Mouse (Mus musculus) granulocyte monocyte progenitor cell, adult 5-6 weeks (primary cell): ENCODE data around the gene Eci3. TPM values are rescaled to one million over a fixed set of nuclear protein-coding genes. Genes with fewer than 3 reads are reported as not detected.
"Not testable (repeated sequence)": the region's sequence is repeated elsewhere in the genome, so short reads cannot be mapped to it uniquely, and the experiment has no call there.

ENCODE experiments used
- ATAC-seq: replicated peaks from 2 replicates; pipeline ENCODE4 v1.8.0; 2016; ENCODE audit warnings: mild to moderate bottlenecking, moderate TSS enrichment, inconsistent platforms; ENCODE audit not compliant: poor library complexity, severe bottlenecking
- total RNA-seq, 2 experiments: library from RNA; stranded (forward) in 1 of 2; stranded (reverse) in 1 of 2; fragments of 200-712, 200-1000 nt in 1 of 2; fragments of >200 nt in 1 of 2; fragmentation: Nextera tagmentation in 1 of 2; gene quantifications; 2 replicates each; pipeline ENCODE4 v1.2.3; 2014 to 2017

Eci3 gene
- not detected in 2 replicates for total RNA-seq (2014; fragmentation: Nextera tagmentation)
- total RNA-seq (2017): not detected in 2 replicates

GRCm38 (mm10) chr13:34963511-34964397, at the start of gene Eci3:
Eci3 (minus strand) TSS chr13:34963810.
- ATAC-seq: peak; percentile 91

DNA sequence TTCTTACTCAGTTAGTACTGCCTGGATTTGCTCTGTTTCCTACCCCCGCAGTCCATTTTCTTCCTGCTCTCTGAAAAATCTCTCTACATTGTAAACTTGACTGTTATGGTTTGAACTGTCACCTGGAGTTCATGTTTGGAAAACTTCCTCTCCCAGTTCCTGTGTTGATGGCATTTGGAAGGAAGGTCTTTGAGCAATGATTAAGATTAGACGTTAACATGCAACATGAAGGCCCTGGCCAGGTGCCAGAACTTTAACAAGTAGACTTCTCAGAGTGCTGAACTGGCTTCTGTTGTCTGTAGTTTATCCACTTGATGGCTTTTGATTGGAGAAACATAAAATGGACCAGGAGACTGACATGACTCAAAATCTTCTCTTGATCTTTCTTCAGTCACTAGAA, 32.3 kb upstream of the Eci3 start:
- no peak for ATAC-seq

DNA sequence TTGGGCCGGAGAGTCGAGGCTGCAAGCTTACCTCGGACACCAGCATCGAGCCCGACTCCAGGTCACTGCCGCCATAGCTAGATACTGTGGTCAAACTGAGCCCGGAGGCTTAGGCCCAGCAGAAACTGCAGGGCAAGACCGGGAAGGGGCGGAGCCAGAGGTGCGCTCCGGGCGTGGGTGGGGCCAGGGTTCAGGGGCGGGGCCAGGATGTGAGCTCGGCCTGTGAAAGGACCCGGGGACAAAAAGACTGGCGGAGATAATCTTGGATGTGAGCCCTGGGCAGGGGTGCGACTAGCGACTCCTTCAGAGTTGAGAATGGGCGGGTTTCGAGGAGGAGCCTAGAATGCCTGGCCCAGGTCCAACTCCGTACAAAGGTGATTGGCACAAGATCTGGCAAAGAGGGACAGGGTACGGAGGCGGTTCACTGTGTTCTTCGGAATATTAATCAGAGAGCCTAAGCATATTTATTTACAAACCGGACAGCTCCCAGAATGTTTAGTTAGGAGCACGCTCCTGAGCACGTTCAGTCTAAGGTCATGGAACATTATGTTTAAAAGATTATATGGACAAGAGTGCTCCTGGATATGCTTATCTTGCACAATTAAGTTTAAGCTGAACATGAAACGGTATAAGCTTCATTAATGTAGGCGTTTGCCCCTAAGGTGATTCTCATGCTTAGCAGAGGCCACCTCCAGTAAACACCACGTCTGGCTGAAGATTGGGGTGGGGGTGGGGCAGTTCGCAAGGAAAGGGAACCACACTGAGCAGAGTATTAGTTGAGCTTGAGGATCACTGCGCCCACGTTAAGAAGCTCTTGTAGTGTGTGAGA, 30.6 kb upstream of the Eci3 start:
- ATAC-seq: peak; percentile 94

DNA sequence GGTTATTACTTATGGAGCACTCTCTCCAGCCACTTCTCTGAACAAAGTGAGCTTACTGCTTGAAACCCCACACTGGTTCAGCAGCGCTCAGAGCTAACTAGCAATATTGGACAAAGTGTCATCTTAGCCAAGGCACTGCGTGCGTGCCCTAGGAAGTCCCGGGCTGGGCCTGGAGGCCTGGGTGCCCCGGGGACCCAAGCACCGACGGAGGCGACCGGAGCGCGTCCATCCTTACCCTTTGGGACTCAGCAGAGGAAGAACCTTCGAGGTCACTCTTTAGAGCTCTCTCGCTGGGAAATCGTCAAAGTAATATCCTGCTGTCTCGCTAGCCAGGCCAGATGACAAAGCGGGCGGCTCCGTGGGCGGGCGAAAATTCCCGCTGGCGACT, 30.0 kb upstream of the Eci3 start:
- peak; percentile 42 for ATAC-seq

DNA sequence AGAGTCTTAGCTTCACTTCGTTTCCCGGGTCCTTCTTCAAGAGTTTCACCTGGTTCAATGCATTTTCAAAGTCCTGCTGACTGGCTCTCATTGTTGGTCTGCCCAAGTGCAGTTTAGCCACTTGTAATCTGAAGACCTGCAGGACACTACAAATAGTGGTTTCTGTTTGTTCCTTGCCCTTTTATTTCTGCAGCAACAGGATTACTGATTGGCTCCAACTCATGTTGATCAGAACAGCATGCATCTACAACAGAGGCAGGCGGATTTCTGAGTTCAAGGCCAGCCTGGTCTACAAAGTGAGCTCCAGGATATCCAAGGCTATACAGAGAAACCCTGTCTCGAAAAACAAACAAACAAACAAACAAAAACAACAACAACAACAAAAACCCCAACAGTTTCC, 29.5 kb upstream of the Eci3 start:
- no peak for ATAC-seq

DNA sequence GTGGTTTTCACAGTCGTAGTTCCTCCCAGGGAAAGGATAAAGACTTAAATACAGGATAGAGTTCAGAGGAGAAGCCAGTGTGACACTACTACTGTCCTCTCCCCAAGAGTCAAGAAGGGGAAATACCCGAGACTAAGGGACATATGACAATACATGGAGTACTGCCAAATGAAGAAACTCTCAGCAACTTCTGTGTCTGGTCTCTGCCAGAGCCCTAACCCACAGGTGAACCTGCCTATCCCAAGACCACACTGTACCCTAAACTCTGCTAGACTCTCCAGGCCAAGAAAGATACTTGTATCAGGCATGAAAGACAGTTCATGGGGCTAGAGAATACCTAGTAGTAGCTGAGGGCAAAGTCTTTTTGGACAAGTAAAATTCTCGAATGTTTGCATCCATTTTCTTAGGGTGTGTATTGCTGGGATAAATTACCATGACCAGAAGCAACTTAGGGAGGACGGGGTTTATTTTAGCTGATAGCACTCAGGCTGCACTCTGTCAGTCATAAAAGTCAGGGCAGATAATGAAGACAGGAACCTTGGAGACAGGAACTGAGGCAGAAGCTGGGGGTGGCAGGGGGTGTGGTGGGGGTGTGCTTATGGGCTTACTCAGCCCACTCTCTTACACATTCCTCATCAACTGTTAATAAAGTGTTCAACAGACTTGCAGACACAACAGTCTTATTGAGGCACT, 28.1 kb upstream of the Eci3 start:
- ATAC-seq: no peak

GRCm38 (mm10) chr13:34983479-34983878, 19.9 kb upstream of the Eci3 start:
- peak; percentile 98 for ATAC-seq

DNA sequence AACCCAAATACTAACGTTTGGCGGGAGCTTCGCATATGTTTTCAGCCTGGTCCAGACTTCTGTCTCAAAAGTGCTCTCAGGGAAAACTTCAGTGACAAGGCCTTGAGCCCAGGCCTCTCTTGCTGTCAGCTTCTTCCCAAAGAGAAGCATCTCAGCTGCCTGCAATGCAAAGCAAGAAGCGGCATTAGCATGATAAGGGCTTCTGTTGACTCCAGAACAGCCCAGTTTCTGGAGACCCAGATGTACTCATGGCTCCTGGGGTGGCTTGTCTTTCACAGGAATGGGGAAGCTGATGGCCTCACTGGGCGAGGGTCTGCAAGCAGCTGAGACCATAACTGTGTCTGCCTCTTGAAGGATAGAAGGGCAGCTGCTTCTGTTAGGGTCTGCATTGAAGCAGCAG, 15.0 kb upstream of the Eci3 start:
- ATAC-seq: not testable (repeated sequence)

DNA sequence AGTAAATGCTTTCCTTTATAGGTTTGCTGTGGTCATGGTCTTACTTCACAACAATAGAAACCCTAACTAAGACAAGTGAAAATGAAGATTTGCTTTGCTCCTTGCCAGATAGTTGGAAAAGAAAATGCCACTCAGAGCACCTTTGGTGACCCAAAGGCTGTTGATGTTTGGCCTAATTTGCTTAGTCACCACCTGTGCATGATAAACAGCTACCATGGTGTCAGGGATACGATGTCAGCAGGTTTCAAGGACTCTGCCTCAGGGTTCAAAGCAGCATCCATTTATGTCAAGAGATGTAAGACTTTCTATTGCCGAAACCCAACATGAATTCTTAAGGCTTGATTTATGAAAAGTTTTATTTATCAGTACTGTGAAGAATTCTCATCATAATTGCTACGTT, 13.8 kb upstream of the Eci3 start:
- ATAC-seq: no peak

DNA sequence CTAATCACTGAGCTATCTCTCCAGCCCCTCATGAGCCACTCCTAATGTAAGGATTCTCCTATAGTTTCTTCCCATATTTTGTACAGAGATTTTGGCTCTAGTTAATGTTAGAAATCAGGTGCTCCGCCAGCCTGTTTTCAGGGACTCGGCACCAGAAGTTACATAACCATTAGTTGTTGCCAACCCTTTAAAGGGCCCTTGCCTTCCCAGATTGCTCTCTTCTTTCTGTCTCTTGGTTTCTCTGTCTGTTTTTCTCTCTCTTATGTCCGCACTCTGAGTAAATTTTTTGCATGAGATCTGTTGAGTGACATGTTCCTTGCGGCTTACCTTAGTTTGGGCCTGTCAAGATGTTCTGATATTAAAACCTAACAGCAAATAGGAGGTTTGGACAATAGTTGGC, 12.5 kb upstream of the Eci3 start:
- ATAC-seq: no peak

DNA sequence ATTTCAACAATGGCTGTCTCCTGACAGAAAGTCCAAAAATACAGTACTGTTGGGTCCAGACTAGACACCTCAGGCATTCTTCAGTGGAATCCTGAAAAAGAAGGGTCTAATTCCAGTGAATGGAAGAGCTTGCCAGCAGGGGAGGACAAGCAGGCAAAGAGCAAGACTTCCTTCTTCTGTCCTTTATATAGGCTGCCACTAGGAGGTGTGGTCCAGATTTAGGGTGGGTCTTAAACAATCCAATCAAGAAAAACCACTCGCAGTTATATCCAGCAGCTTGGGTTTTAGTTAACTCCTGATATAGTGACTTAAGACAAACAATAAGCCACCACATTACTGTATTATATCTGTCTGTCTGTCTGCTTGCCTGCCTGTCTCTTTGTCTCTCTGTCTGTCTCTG, 10.2 kb upstream of the Eci3 start:
- peak; percentile 59; the same call in 1 of the 2 replicates for ATAC-seq

DNA sequence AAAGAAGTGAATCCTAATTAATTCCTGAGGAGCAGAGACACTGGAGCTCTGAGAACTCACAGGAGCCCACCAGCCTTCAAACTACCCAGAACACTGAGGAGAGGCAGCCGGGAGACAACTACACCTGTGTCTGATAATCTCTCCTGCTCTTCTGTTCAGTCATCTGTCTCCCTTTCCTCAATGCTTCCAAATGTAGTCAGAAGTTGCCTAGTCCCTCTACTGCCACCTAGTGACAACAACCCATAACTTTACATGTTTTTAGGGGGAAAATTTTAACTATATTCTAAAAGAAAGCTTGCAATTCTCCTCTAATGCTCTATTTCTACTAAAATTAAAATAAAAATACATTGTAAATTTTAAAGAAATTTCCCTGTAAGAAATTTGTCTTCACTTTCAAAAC, 9.5 kb upstream of the Eci3 start:
- peak; percentile 53; the same call in 1 of the 2 replicates for ATAC-seq

- not testable (repeated sequence) for ATAC-seq
Measured at GRCm38 (mm10) chr13:34972456-34972855, 8.8 kb upstream of the Eci3 start.

DNA sequence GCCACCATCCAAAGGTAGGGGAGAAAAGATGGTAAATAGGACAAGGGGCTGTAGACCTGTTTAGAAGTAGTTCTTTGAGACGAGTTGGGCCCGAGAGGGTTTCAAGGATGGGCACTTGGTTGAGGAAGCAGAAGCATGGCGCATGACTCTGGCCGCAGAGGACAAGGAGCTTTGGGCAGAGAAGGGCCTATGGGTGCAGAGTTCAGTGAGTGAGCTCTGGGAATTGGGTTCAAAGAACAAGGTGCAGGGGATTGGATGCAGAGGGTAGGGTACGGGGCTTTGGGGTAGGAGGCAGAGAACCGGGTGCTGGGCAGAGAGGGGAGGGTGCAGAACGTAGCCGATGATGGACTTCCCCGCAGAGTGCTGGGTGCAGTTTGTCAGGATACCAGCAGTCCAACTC, 2.0 kb upstream of the Eci3 start:
- ATAC-seq: peak; percentile 40; the same call in 1 of the 2 replicates

GRCm38 (mm10) chr13:34964866-34965265, 1.3 kb upstream of the Eci3 start:
- no peak for ATAC-seq

- ATAC-seq: 0 out of 2 replicates have a peak, but pooled peaks have one; percentile 15
Measured at GRCm38 (mm10) chr13:34964419-34964818, 809 bp upstream of the Eci3 start.

- no peak for ATAC-seq
Measured at GRCm38 (mm10) chr13:34960996-34961770, 2.4 kb downstream of the Eci3 start.

DNA sequence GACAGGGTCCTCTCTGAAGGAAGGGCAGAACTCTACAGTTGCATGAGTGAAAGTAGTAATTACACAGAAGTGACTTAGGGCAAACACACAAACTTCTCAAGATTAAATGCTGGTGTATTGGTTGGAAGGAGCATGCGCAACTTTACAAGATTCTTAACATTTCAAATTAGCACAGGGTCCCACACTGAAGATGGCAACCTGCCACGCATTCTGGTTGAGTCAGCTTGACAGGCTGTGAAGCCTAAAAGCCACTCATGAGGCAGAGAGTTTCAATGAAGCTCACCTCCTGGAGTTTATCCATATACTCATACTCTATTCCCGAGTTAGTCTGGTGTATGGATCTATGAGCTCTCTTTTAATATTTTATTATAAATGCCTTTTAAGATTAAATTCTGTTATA, 5.5 kb downstream of the Eci3 start:
- ATAC-seq: not testable (repeated sequence)

DNA sequence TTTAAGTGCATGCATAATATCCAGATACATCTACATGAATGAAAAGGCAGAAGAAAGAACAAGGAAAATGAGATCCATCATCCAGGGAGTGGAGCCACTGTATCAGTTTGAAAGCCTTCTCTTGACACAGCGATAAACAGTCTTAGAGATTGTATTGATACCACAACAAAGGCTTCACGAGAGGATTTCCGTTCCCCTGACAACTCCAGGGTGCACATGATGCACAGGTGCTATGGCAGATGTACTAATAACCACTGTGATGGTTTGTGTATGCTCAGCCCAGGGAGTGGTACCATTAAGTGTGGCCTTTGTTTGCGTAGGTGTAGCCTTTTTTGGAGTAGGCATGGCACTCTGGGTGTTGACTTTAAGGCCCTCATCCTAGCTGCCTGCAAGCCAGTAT, 6.7 kb downstream of the Eci3 start:
- ATAC-seq: no peak

DNA sequence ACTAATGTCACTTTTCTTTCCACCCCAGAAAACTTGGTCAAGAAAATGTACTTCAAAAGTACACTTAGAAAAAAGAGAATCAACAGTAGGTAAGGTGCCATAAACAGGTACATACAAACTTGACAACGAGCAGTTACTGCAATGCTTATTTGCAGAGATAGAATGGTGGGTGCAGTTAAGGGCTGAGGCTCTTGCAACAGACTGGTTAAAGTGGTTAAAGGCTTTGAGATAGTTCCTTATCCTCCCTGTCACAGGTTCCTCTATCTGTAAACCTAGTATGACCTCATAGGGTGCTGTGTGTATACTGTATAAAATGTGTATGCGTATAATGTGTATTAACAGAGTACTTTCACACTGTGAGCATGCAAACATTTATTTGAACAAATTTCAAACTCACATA, 12.2 kb downstream of the Eci3 start:
- ATAC-seq: peak; percentile 99
